Mouse (Mus musculus): Measurements from ENCODE around the gene Themis3. TPM values are rescaled to one million over a fixed set of nuclear protein-coding genes. Genes with fewer than 3 reads are reported as not detected.

Themis3 gene
- total and polyA plus RNA-seq, 2 experiments from 2014 or later, result not detected

DNA sequence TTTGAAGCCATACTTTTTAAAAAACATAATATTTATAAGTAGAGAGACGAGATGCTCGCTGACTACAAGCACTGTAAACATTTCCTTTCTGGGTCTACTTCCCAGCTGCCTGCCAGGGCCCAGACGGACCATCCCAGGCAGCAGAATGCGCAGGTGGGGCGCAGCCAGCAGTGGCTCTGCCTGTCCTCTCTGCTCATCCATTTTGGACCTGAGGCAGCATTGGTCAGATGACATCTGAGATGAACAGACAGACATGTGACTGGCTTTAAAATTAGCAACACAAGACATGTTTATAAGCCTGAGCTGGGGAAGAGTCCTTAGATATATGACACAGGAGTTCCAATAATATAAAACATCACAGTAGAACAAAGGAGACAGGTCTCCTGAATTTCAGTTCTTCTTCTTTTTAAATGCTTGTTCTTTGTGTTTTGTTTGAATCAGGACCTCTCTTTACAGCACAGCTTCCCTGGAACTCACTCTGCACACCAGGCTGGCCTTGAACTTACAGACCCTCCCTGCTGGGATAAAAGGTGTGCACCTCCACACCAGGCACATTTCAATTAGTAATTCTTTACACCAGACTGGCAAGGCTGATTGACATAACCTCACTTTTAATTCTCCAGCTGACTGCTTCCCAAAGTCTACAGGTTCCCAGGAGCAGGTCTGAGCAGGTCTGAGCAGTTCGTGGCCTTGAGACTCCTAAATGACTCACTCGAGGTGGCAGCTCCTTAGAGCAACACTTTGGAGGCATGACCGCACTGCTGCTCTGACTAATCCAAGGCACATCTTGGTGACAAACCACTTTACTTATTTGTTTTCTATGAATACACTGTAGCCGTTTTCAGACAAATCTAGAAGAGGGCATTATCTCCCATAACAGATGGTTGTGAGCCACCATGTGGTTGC, 87.1 kb downstream of the Themis3 start:
- TF ChIP-seq CTCF (IDR thresholded peaks at IDR 0.05; ENCODE audit: low read depth), result no peak

DNA sequence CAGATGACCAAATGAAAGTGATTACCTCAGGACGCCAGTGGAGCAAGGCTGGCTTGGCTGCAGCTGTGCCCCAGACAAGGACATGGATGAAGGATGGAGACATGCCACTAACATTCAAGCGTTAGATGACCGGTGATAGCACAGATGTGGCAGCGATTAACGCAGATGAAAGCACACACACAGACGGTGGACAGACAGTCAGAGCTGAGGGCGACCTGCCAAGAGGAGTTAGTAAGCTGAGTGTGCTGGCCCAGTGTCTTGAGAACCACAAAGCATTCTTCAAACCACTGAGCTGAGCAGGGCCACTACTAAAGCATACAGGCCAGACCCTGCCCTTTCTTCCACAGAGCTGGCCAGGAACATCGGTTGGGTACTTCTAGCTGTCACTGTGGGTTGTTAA, 89.5 kb downstream of the Themis3 start:
- no peak for ATAC-seq
- no peak for TF ChIP-seq CTCF (IDR thresholded peaks at IDR 0.05; ENCODE audit: low read depth)
- Histone ChIP-seq H3K4me1 (ENCODE audit: insufficient read depth) (no peaks in the 10 kb centered on the region), H3K36me3 (ENCODE audit: insufficient read depth) (peaks cover 26% of the 10 kb centered on the region), H3K4me2 (ENCODE audit: low read depth) (no peak overlapping the region), H3K27ac (ENCODE audit: low read depth, low read length) (no peak overlapping the region), H3K9ac (no peak overlapping the region), H3K4me3 (ENCODE audit: low read depth, low read length) (no peak overlapping the region), H3K9me3 (ENCODE audit: low read length) (no peaks in the 10 kb centered on the region), H3K27me3 (ENCODE audit: insufficient read depth, low read length) (no peaks in the 10 kb centered on the region)
- 85% methylated on average over 8 of the region's 8 CpGs for WGBS
- DNase-seq, result no peak

More for the DNA sequence above, 87.1 kb downstream of the Themis3 start:
- WGBS, result 87% methylated on average over 9 of the region's 9 CpGs
- Histone ChIP-seq H3K4me1 (ENCODE audit: insufficient read depth) (no peaks in the 10 kb centered on the region), H3K9ac (no peak overlapping the region), H3K27ac (ENCODE audit: low read depth, low read length) (no peak overlapping the region), H3K9me3 (ENCODE audit: low read length) (no peaks in the 10 kb centered on the region), H3K27me3 (ENCODE audit: insufficient read depth, low read length) (no peaks in the 10 kb centered on the region), H3K36me3 (ENCODE audit: insufficient read depth) (peaks cover 18% of the 10 kb centered on the region), H3K4me2 (ENCODE audit: low read depth) (no peak overlapping the region), H3K4me3 (ENCODE audit: low read depth, low read length) (no peak overlapping the region)
- DNase-seq (no peak), ATAC-seq (no peak)

Other genes with a start within 250 kb of the Themis3 start
- gene Mtcl1, start 144.9 kb downstream of the Themis3 start, total RNA-seq (2014; rRNA removed), result 21.4 and 25.7 TPM in 2 replicates
- gene Mtcl1, start 144.9 kb downstream of the Themis3 start, polyA plus RNA-seq (2015; fragmentation: Nextera tagmentation; extraction: Ambion mirVana), result 6.7 and 8.5 TPM in 2 replicates
- 132 and 148 TPM in 2 replicates for gene Rab12, start 74.9 kb downstream of the Themis3 start, total RNA-seq (2014; rRNA removed)
- gene Rab12, start 74.9 kb downstream of the Themis3 start, polyA plus RNA-seq (2015; fragmentation: Nextera tagmentation; extraction: Ambion mirVana), result 86.4 and 94.5 TPM in 2 replicates

All from forebrain, postnatal 0 days (tissue).